Mouse (Mus musculus): ENCODE results near the gene Ndufb8.

DNA sequence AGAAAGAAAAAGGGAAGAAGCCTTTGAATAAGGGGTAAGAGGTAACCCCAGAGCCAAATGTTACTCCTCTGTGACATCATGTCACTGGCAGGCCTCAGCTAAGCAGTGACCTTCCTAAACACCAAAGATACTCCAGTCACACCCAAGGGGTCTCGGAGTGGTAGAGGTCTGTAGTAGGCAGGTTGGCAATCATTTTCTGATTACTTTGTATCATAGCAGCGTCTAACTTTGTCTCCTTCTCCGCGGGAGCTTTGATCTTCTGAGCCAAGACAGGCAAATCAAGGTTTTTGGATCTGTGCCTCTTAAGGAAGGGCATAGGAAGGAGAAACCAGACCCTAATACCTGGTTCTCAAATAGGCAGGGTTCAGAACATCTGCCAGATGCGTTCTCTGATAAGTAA lies 42.6 kb downstream of the Ndufb8 start:
- TF ChIP-seq CTCF (IDR thresholded peaks at IDR 0.05; ENCODE audit: low read depth) (no peak), EP300 (optimal IDR thresholded peaks at IDR 0.05) (no peak)
